In the genomic region with DNA sequence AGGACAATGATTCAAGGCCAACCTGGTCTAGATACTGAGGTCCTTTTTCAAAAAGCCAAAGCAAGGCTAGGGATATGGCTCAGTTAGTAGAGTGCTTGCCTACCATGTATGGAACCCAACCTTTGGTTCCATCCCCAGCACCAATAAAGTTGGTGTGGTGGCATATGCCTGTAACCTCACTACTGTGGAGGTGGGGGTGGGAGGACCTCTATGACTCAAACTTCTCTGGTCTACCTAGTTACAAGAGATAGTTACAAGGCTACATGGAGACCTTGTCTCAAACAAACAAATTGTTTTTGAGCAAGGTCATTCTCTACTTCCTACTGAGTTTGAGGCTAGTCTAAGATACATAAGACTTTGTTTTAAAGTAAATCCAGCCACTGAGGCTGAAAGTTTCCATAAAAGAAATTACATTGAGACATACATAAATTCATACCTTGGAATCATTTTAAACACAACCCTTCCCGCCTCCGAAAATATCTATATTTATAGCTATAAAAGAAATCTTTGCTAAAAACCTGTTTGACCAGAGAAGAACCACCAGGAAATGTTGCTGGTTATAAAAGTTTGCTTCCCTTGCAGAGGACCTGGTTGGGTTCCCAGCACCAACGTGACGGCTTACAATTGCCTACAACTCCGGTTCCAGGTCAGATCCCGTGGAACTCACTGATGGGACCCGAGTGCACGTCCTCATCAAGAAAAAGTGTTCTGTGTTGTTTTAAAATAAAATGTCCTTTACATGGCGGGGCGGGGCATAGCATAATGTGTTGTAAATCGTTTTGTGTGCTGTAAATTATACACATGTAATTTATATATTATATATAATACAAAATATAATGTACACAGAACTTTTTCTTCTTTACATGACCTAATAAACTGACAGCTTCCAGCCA, we compare ENCODE assay signal across 8 mouse cellular contexts. TPM values are rescaled to one million over a fixed set of nuclear protein-coding genes. Genes with fewer than 3 reads are reported as not detected.
DNase-seq lines count a peak whose midpoint lies in the region; ATAC-seq and TF ChIP-seq lines count a peak whose summit lies in the region.

No protein-coding gene starts in this region.

- peak overlapping the region; percentile 48; the same call in 1 of the 2 replicates for H3K9ac ChIP-seq in neural tube, embryonic 11.5 days (ENCODE audit: low read length)
- H3K9ac ChIP-seq in intestine, postnatal 0 days (ENCODE audit: low read depth, low read length) = no peak overlapping the region
- peak overlapping the region; percentile 70 for H3K9ac ChIP-seq in liver, embryonic 11.5 days (ENCODE audit: low read depth, low read length)
- H3K9ac ChIP-seq in neural tube, embryonic 14.5 days (replicated peaks; ENCODE audit: low read depth, low read length) = peak overlapping the region; percentile 48; the same call in 1 of the 2 replicates

- peak overlapping the region; percentile 73 for H3K4me3 ChIP-seq in neural tube, embryonic 11.5 days (ENCODE audit: low read depth, low read length)
- peak overlapping the region; percentile 78 for H3K4me3 ChIP-seq in intestine, postnatal 0 days (ENCODE audit: low read depth, low read length)
- H3K4me3 ChIP-seq in liver, embryonic 11.5 days (ENCODE audit: low read depth, low read length) = peak overlapping the region; percentile 80
- peak overlapping the region; percentile 62 for H3K4me3 ChIP-seq in neural tube, embryonic 14.5 days (ENCODE audit: low read depth, low read length)

- peak overlapping the region; percentile 54 for H3K4me2 ChIP-seq in neural tube, embryonic 11.5 days (ENCODE audit: low read depth)
- peak overlapping the region; percentile 62 for H3K4me2 ChIP-seq in intestine, postnatal 0 days (replicated peaks; ENCODE audit: low read depth)
- peak overlapping the region; percentile 84 for H3K4me2 ChIP-seq in liver, embryonic 11.5 days
- peak overlapping the region; percentile 98 for H3K4me2 ChIP-seq in neural tube, embryonic 14.5 days (ENCODE audit: low read depth, low read length)

- 12% methylated on average over 11 of the region's 11 CpGs for WGBS in neural tube, embryonic 11.5 days
- WGBS in intestine, postnatal 0 days = 5% methylated on average over 11 of the region's 11 CpGs
- 9% methylated on average over 11 of the region's 11 CpGs for WGBS in liver, embryonic 11.5 days
- WGBS in neural tube, embryonic 14.5 days = 10% methylated on average over 11 of the region's 11 CpGs

- no peak for TF ChIP-seq CTCF in intestine, postnatal 0 days (IDR thresholded peaks at IDR 0.05; ENCODE audit: low read depth)

- no peaks in the 10 kb centered on the region for H3K9me3 ChIP-seq in neural tube, embryonic 11.5 days (ENCODE audit: control insufficient read depth, low read length)
- no peaks in the 10 kb centered on the region for H3K9me3 ChIP-seq in intestine, postnatal 0 days (ENCODE audit: control insufficient read depth)
- H3K9me3 ChIP-seq in liver, embryonic 11.5 days (ENCODE audit: control insufficient read depth, low read length) = no peaks in the 10 kb centered on the region
- no peaks in the 10 kb centered on the region for H3K9me3 ChIP-seq in neural tube, embryonic 14.5 days (ENCODE audit: control insufficient read depth, low read length)

- ATAC-seq in neural tube, embryonic 11.5 days (ENCODE audit: insufficient read depth, low FRiP score, low TSS enrichment) = no peak
- ATAC-seq in intestine, postnatal 0 days = peak; percentile 42
- peak; percentile 30 for ATAC-seq in liver, embryonic 11.5 days (replicated peaks; ENCODE audit: low FRiP score)
- ATAC-seq in neural tube, embryonic 14.5 days (ENCODE audit: low read depth) = peak; percentile 39; the same call in 1 of the 2 replicates

- no peak for DNase-seq in neural tube, embryonic 11.5 days (ENCODE audit: low spot score)
- DNase-seq in neural tube, embryonic 10.5 days (ENCODE audit: extremely low spot score, low spot score) = no peak
- peak; percentile 13 to 47 for DNase-seq in cerebellum, adult 18-20 months
- DNase-seq in frontal cortex, postnatal 10 days (ENCODE audit: low spot score in 2 of 2) = peak; percentile 24 to 29
- DNase-seq in liver, embryonic 11.5 days (ENCODE audit: low spot score) = no peak
- DNase-seq in urinary bladder, postnatal 36 days (ENCODE audit: low spot score in 2 of 2) = peak; percentile 8 to 11

- no peaks in the 10 kb centered on the region for H3K36me3 ChIP-seq in neural tube, embryonic 11.5 days (ENCODE audit: control insufficient read depth, insufficient read depth, low read length)
- H3K36me3 ChIP-seq in intestine, postnatal 0 days (ENCODE audit: control insufficient read depth, insufficient read depth) = no peaks in the 10 kb centered on the region
- peaks cover 2% of the 10 kb centered on the region; the same call in 1 of the 2 replicates for H3K36me3 ChIP-seq in liver, embryonic 11.5 days (ENCODE audit: control insufficient read depth, insufficient read depth, low read length)
- no peaks in the 10 kb centered on the region for H3K36me3 ChIP-seq in neural tube, embryonic 14.5 days (ENCODE audit: control insufficient read depth, insufficient read depth, low read length)

- no peaks in the 10 kb centered on the region for H3K27me3 ChIP-seq in neural tube, embryonic 11.5 days (ENCODE audit: control insufficient read depth, insufficient read depth, low read length)
- no peaks in the 10 kb centered on the region for H3K27me3 ChIP-seq in intestine, postnatal 0 days (replicated peaks; ENCODE audit: control insufficient read depth, insufficient read depth, low read length)
- no peaks in the 10 kb centered on the region for H3K27me3 ChIP-seq in liver, embryonic 11.5 days (replicated peaks; ENCODE audit: control insufficient read depth, insufficient read depth, low read length)
- no peaks in the 10 kb centered on the region for H3K27me3 ChIP-seq in neural tube, embryonic 14.5 days (ENCODE audit: control insufficient read depth, insufficient read depth, low read length)

- no peak overlapping the region for H3K27ac ChIP-seq in neural tube, embryonic 11.5 days (ENCODE audit: low read depth, low read length)
- peak overlapping the region; percentile 36; the same call in 1 of the 2 replicates for H3K27ac ChIP-seq in intestine, postnatal 0 days (ENCODE audit: low read depth, low read length)
- peak overlapping the region; percentile 57 for H3K27ac ChIP-seq in liver, embryonic 11.5 days (ENCODE audit: low read depth, low read length)
- no peak overlapping the region for H3K27ac ChIP-seq in neural tube, embryonic 14.5 days (ENCODE audit: low read depth, low read length)

- peaks cover 11% of the 10 kb centered on the region for H3K4me1 ChIP-seq in neural tube, embryonic 11.5 days (ENCODE audit: control insufficient read depth, insufficient read depth, low read length)
- H3K4me1 ChIP-seq in intestine, postnatal 0 days (replicated peaks; ENCODE audit: control insufficient read depth, insufficient read depth, low read length) = peaks cover 9% of the 10 kb centered on the region; the same call in 1 of the 2 replicates
- peaks cover 5% of the 10 kb centered on the region; the same call in 1 of the 2 replicates for H3K4me1 ChIP-seq in liver, embryonic 11.5 days (replicated peaks; ENCODE audit: control insufficient read depth, insufficient read depth, low read length)
- H3K4me1 ChIP-seq in neural tube, embryonic 14.5 days (ENCODE audit: control insufficient read depth, insufficient read depth, low read length) = peaks cover 14% of the 10 kb centered on the region

RNA-seq across cellular contexts. Expression of gene Nop58, which starts 0.6 kb away (rescaled TPM):
- 237 and 261 TPM in 2 replicates for polyA plus RNA-seq in neural tube, embryonic 11.5 days (2014; fragmentation: Nextera tagmentation; extraction: Ambion mirVana)
- 82.2 and 89.0 TPM in 2 replicates for polyA plus RNA-seq in intestine, postnatal 0 days (2015; fragmentation: Nextera tagmentation; extraction: Ambion mirVana)
- 400 and 416 TPM in 2 replicates for polyA plus RNA-seq in liver, embryonic 11.5 days (2014; fragmentation: Nextera tagmentation; extraction: Ambion mirVana)
- 125 and 144 TPM in 2 replicates for polyA plus RNA-seq in neural tube, embryonic 14.5 days (2014; fragmentation: Nextera tagmentation; extraction: Ambion mirVana)

RNA-seq across cellular contexts. Expression of gene Sumo1, which starts 13.5 kb away (rescaled TPM):
- polyA plus RNA-seq in neural tube, embryonic 11.5 days (2014; fragmentation: Nextera tagmentation; extraction: Ambion mirVana) = 503 and 520 TPM in 2 replicates
- 208 and 217 TPM in 2 replicates for polyA plus RNA-seq in intestine, postnatal 0 days (2015; fragmentation: Nextera tagmentation; extraction: Ambion mirVana)
- 345 and 370 TPM in 2 replicates for polyA plus RNA-seq in liver, embryonic 11.5 days (2014; fragmentation: Nextera tagmentation; extraction: Ambion mirVana)
- polyA plus RNA-seq in neural tube, embryonic 14.5 days (2014; fragmentation: Nextera tagmentation; extraction: Ambion mirVana) = 348 and 377 TPM in 2 replicates

Comparison
In these comparisons a context has a peak if more than half of its experiments do, and no peak if none do; other contexts are left out.
1. DNase-seq: peak in cerebellum, adult 18-20 months (2 of 2), frontal cortex, postnatal 10 days (2 of 2) and urinary bladder, postnatal 36 days (2 of 2); none in neural tube, embryonic 11.5 days (single experiment), neural tube, embryonic 10.5 days (single experiment) and liver, embryonic 11.5 days (single experiment).
2. H3K27ac ChIP-seq: peak in intestine, postnatal 0 days (single experiment) and liver, embryonic 11.5 days (single experiment); none in neural tube, embryonic 11.5 days (single experiment) and neural tube, embryonic 14.5 days (single experiment).
3. Peak in every context shown above with its lines, with median percentiles within 50 percentile points of each other: H3K4me2 ChIP-seq and H3K4me3 ChIP-seq.